Mouse (Mus musculus) stomach, postnatal 0 days (tissue): ENCODE results near the gene Osmr. TPM values are rescaled to one million over a fixed set of nuclear protein-coding genes. Genes with fewer than 3 reads are reported as not detected.

Experiments used
- ATAC-seq: fragments of 200-750 bp; cut with Nextera tagmentation; 2 replicates; pipeline ENCODE4 v1.8.0; 2017; ENCODE audit not compliant: low FRiP score, low TSS enrichment
- DNase-seq: peaks from one replicate; pipeline ENCODE4 v3.0.0-alpha.2; 2016; ENCODE audit warnings: low spot score
- H3K27ac ChIP-seq: fragments of 300-500 bp; sonication (generic); replicated peaks from 2 replicates; pipeline ENCODE4 v1.5.1; 2014; ENCODE audit warnings: mild to moderate bottlenecking, control low read depth
- H3K27me3 ChIP-seq: fragments of 300-500 bp; sonication (generic); 2 replicates; pipeline ENCODE4 v1.6.1; 2014; ENCODE audit warnings: low read length; ENCODE audit not compliant: control insufficient read depth, insufficient read depth
- H3K36me3 ChIP-seq: fragments of 300-500 bp; sonication (generic); 2 replicates; pipeline ENCODE4 v1.6.1; 2014; ENCODE audit warnings: low read length, mixed read lengths; ENCODE audit not compliant: control insufficient read depth, insufficient read depth
- H3K4me1 ChIP-seq: fragments of 300-500 bp; sonication (generic); replicated peaks from 2 replicates; pipeline ENCODE4 v1.6.1; 2014; ENCODE audit warnings: antibody characterized with exemption; ENCODE audit not compliant: control insufficient read depth, insufficient read depth
- H3K4me2 ChIP-seq: fragments of 300-500 bp; sonication (generic); replicated peaks from 2 replicates; pipeline ENCODE4 v1.6.1; 2014; ENCODE audit warnings: low read depth, mild to moderate bottlenecking, control low read depth, moderate library complexity
- H3K4me3 ChIP-seq: fragments of 300-500 bp; sonication (generic); 2 replicates; pipeline ENCODE4 v1.5.1; 2014; ENCODE audit warnings: low read depth, low read length, control low read depth
- H3K9ac ChIP-seq: fragments of 300-500 bp; sonication (generic); 2 replicates; pipeline ENCODE4 v1.6.1; 2014; ENCODE audit warnings: mild to moderate bottlenecking, low read length, control low read depth, mixed read lengths
- H3K9me3 ChIP-seq: fragments of 300-500 bp; sonication (generic); 2 replicates; pipeline ENCODE4 v1.6.1; 2016; ENCODE audit warnings: low read length; ENCODE audit not compliant: control insufficient read depth
- CTCF ChIP-seq: IDR thresholded peaks from 2 replicates; pipeline ENCODE4 v1.5.1; 2016; ENCODE audit warnings: antibody characterized with exemption, low read depth, mild to moderate bottlenecking, moderate library complexity
- EP300 ChIP-seq: optimal IDR thresholded peaks from 2 replicates; pipeline ENCODE3; 2016; ENCODE audit warnings: antibody characterized with exemption
- WGBS: fragments of 180-500 bp; shearing (Covaris S2); extraction: QIAGEN DNeasy Blood & Tissue Kit; methylation state at CpG from one replicate; pipeline ENCODE4 v1.1.7; 2014; 5-methylcytosine and 5-hydroxymethylcytosine counted together
- polyA plus RNA-seq: library from polyadenylated mRNA; unstranded; fragments of >200 nt; fragmentation: Nextera tagmentation; extraction: Ambion mirVana; gene quantifications from 2 replicates; pipeline ENCODE4 v1.2.1, GENCODE M21; 2015

Gene Osmr
- 1.7 and 2.5 TPM in 2 replicates for polyA plus RNA-seq

DNA sequence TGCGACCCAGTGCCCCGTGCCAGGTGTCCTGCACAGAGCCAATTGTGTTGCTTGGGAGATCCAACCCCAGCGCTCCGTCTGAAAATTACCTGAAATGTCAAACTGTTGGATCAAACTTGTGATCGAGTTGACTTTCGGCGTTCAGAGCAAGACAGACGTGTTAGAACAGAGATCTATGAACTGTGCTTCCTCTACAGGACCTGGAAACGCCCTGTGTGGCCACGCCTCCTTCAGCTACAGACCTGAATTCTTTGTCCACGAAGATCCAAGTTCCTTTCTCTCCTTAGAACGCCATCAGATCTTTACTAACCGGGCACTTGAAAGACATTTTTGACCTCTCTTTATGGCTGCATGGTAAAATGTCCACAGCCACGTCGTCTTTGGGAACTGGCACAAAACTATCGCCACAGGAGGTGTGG, at the start of gene Osmr:
Gene Osmr, minus strand, starts transcription at position 369 of the 419 bp plus-strand sequence.
- peak within 1 kb of the TSS; percentile 71 for H3K27ac ChIP-seq
- TF ChIP-seq CTCF (no peak), EP300 (no peak)
- peak; percentile 33; the same call in 1 of the 2 replicates for ATAC-seq
- H3K27me3 ChIP-seq, result no peaks in the 10 kb centered on the region
- peak within 1 kb of the TSS; percentile 58 for H3K4me3 ChIP-seq
- H3K9ac ChIP-seq, result peak within 1 kb of the TSS; percentile 71
- 7% methylated on average over 16 of the region's 16 CpGs for WGBS
- H3K36me3 ChIP-seq, result no peaks in the 10 kb centered on the region
- H3K4me2 ChIP-seq, result peak within 1 kb of the TSS; percentile 91
- no peaks in the 10 kb centered on the region for H3K9me3 ChIP-seq
- H3K4me1 ChIP-seq, result 0 out of 2 replicates have a peak, but pooled peaks cover 3% of the 10 kb centered on the region
- peak; percentile 63 for DNase-seq

- Histone ChIP-seq H3K4me1 (no peaks in the 10 kb centered on the region), H3K9me3 (no peaks in the 10 kb centered on the region), H3K27me3 (no peaks in the 10 kb centered on the region), H3K27ac (no peak overlapping the region), H3K4me2 (no peak overlapping the region), H3K4me3 (no peak overlapping the region), H3K9ac (no peak overlapping the region), H3K36me3 (no peaks in the 10 kb centered on the region)
- no peak for ATAC-seq
- no peak for DNase-seq
- TF ChIP-seq EP300, result no peak
- TF ChIP-seq CTCF, result no peak
- 87% methylated on average over 6 of the region's 6 CpGs for WGBS
Measured at GRCm38 (mm10) chr15:6919406-6919805, 44.6 kb upstream of the Osmr start.

DNA sequence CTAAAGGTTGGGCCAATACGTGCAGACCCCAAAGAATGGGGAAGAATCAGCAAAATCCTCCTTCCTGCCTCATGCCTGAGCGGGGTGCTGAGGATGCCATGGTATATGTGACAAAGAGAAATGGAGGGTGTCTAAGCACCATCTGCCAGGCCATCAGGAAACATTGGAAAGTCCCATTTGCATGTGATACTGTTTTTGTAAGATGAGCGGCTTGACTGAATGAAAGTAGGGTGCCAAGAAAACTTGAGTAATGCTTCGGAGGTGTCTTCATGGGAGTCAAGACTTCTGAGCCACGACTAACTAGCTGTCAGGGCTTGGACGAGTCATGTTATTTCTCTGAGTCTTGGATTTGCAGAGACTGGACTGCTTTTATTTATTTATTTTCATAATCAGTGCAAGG, 39.4 kb upstream of the Osmr start:
- 79% methylated on average over 6 of the region's 6 CpGs for WGBS
- DNase-seq (no peak), ATAC-seq (no peak)
- H3K27me3 ChIP-seq, result no peaks in the 10 kb centered on the region
- 0 out of 2 replicates have a peak, but pooled peaks cover 3% of the 10 kb centered on the region for H3K4me1 ChIP-seq
- no peaks in the 10 kb centered on the region for H3K36me3 ChIP-seq
- H3K4me3 ChIP-seq, result no peak overlapping the region
- H3K9me3 ChIP-seq, result no peaks in the 10 kb centered on the region
- H3K27ac ChIP-seq, result no peak overlapping the region
- no peak overlapping the region for H3K9ac ChIP-seq
- TF ChIP-seq CTCF (no peak), EP300 (no peak)
- H3K4me2 ChIP-seq, result no peak overlapping the region

DNA sequence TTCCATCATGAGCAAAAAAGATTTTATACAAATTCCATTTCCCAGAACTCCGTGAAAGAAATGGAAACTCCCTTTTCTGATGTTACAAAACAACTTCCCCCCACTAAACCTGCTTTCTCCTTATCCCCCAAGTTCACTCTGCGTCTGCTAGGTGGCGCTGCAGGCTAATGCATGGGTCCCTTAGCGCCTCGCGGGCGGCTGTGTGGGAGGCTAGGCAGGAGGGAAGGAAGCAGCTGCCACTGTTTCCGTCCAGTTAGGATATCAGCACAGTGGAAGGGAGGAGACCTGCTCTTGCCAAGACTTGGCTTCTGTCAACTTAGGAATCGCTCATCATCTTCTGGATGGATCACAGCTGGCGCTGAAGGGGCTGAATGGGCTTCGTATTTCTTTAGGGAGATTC, 34.9 kb upstream of the Osmr start:
- 1% methylated on average over 11 of the region's 11 CpGs for WGBS
- Histone ChIP-seq H3K4me2 (peak overlapping the region; percentile 25; the same call in 1 of the 2 replicates), H3K36me3 (no peaks in the 10 kb centered on the region), H3K9ac (no peak overlapping the region), H3K4me3 (no peak overlapping the region), H3K9me3 (no peaks in the 10 kb centered on the region), H3K4me1 (0 out of 2 replicates have a peak, but pooled peaks cover 3% of the 10 kb centered on the region), H3K27ac (no peak overlapping the region), H3K27me3 (no peaks in the 10 kb centered on the region)
- TF ChIP-seq EP300, result peak; percentile 38
- TF ChIP-seq CTCF, result peak; percentile 99
- peak; percentile 94 for ATAC-seq
- peak; percentile 92 for DNase-seq

DNA sequence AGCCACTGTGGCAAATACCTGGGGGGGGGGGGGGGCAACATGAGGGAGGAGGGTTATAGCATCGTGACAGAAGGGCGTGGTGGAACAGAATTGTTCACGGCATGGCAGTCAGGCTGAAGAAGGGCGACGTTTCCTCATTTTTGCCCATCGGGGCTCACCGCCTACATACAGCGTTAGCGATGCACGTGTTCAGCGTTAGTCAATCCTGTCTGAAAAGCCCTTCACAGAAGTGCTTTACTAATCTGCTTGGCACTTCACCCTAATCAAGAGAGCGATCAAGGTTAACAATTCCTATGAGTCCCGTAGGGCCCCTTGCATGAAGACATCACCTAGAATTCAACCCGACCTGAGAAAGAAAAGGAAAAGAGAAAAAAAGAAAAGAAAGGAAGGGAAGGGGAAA, 34.3 kb upstream of the Osmr start:
- no peak overlapping the region for H3K9ac ChIP-seq
- WGBS, result 46% methylated on average over 14 of the region's 14 CpGs
- no peaks in the 10 kb centered on the region for H3K36me3 ChIP-seq
- peak; percentile 16; the same call in 1 of the 2 replicates for ATAC-seq
- H3K27ac ChIP-seq, result no peak overlapping the region
- DNase-seq, result no peak
- H3K4me2 ChIP-seq, result no peak overlapping the region
- H3K9me3 ChIP-seq, result no peaks in the 10 kb centered on the region
- TF ChIP-seq CTCF, result no peak
- TF ChIP-seq EP300, result no peak
- no peak overlapping the region for H3K4me3 ChIP-seq
- H3K4me1 ChIP-seq, result 0 out of 2 replicates have a peak, but pooled peaks cover 3% of the 10 kb centered on the region
- no peaks in the 10 kb centered on the region for H3K27me3 ChIP-seq

GRCm38 (mm10) chr15:6908601-6909000, 33.8 kb upstream of the Osmr start:
- ATAC-seq, result no peak
- no peak for DNase-seq
- no peaks in the 10 kb centered on the region for H3K27me3 ChIP-seq

More at GRCm38 (mm10) chr15:6908601-6909000, 33.8 kb upstream of the Osmr start:
- Histone ChIP-seq H3K27ac (no peak overlapping the region), H3K9me3 (no peaks in the 10 kb centered on the region), H3K4me2 (no peak overlapping the region), H3K9ac (no peak overlapping the region), H3K4me1 (0 out of 2 replicates have a peak, but pooled peaks cover 3% of the 10 kb centered on the region), H3K4me3 (no peak overlapping the region), H3K36me3 (no peaks in the 10 kb centered on the region)
- TF ChIP-seq EP300, result no peak
- WGBS, result 39% methylated on average over 5 of the region's 5 CpGs
